14 mouse cellular contexts compared by ENCODE assay signal in genomic region chr2:159422281-159422937, GRCm38 (mm10).
DNase-seq lines count a peak whose midpoint lies in the region; ATAC-seq lines count a peak whose summit lies in the region.
"Had no signal": no experiment of that assay in that cellular context is flagged by ENCODE, and none has a peak within 500 bp of the region (broad histone marks: within the 10 kb centered on the region; RNA-seq: fewer than 3 reads in every experiment).

No protein-coding gene starts in this region.

- no peak overlapping the region for H3K9ac ChIP-seq in hindbrain, embryonic 12.5 days
- H3K9ac ChIP-seq: forebrain, embryonic 13.5 days; limb, embryonic 12.5 days had no signal

- H3K27me3 ChIP-seq in hindbrain, embryonic 10.5 days (ENCODE audit: insufficient read depth, poor library complexity, severe bottlenecking), result no peaks in the 10 kb centered on the region
- H3K27me3 ChIP-seq in hindbrain, embryonic 12.5 days, result no peaks in the 10 kb centered on the region
- H3K27me3 ChIP-seq: forebrain, embryonic 13.5 days had no signal

- WGBS in hindbrain, embryonic 10.5 days, result 32% methylated on average over 7 of the region's 7 CpGs
- 35% methylated on average over 7 of the region's 7 CpGs for WGBS in hindbrain, embryonic 12.5 days

- H3K36me3 ChIP-seq in hindbrain, embryonic 10.5 days, result no peaks in the 10 kb centered on the region
- no peaks in the 10 kb centered on the region for H3K36me3 ChIP-seq in hindbrain, embryonic 12.5 days
- H3K36me3 ChIP-seq: limb, embryonic 12.5 days had no signal

- H3K9me3 ChIP-seq in hindbrain, embryonic 10.5 days, result no peaks in the 10 kb centered on the region
- no peaks in the 10 kb centered on the region for H3K9me3 ChIP-seq in hindbrain, embryonic 12.5 days (replicated peaks)
- H3K9me3 ChIP-seq: forebrain, embryonic 13.5 days; limb, embryonic 12.5 days had no signal

- intact Hi-C loops in heart, postnatal 36 days (cut with DNase I), result no loop called here

- no peak for ATAC-seq in hindbrain, embryonic 12.5 days (ENCODE audit: low FRiP score)
- ATAC-seq: CD4-positive, CD25-positive, alpha-beta regulatory T cell, adult 4 months; forebrain, embryonic 13.5 days had no signal

- H3K4me3 ChIP-seq in hindbrain, embryonic 10.5 days, result no peak overlapping the region
- H3K4me3 ChIP-seq in hindbrain, embryonic 12.5 days, result no peak overlapping the region
- H3K4me3 ChIP-seq: forebrain, embryonic 13.5 days; layer of hippocampus, adult 2 months; limb, embryonic 12.5 days had no signal

- peak; percentile 24 for DNase-seq in hindbrain, embryonic 10.5 days (ENCODE audit: low spot score)
- peak; percentile 12 for DNase-seq in adipocyte (ENCODE audit: low spot score)
- peak; percentile 58 for DNase-seq in forelimb bud, embryonic 11.5 days (ENCODE audit: low read depth, low spot score)
- peak; percentile 34 to 54 for DNase-seq in heart, postnatal 36 days
- DNase-seq in frontal cortex, adult 2 months (ENCODE audit: extremely low spot score in 1 of 2, low spot score in 1 of 2), result no peak
- no peak for DNase-seq in frontal cortex, postnatal 14 days (ENCODE audit: low spot score in 2 of 2)
- no peak for DNase-seq in cerebellum, adult 11 months
- DNase-seq: right cerebral cortex, postnatal 14 days had no signal

- peaks cover 16% of the 10 kb centered on the region; the same call in 1 of the 2 replicates for H3K4me1 ChIP-seq in hindbrain, embryonic 10.5 days (replicated peaks)
- peaks cover 4% of the 10 kb centered on the region for H3K4me1 ChIP-seq in hindbrain, embryonic 12.5 days

- no peak overlapping the region for H3K4me2 ChIP-seq in hindbrain, embryonic 12.5 days (replicated peaks)
- H3K4me2 ChIP-seq: forebrain, embryonic 13.5 days; limb, embryonic 12.5 days had no signal

- no peak overlapping the region for H3K27ac ChIP-seq in hindbrain, embryonic 10.5 days
- H3K27ac ChIP-seq in hindbrain, embryonic 12.5 days, result no peak overlapping the region
- H3K27ac ChIP-seq: forebrain, embryonic 13.5 days; layer of hippocampus, adult 2 months; limb, embryonic 12.5 days; stomach, postnatal 0 days had no signal

Comparison
In these comparisons a context has a peak if more than half of its experiments do, and no peak if none do; other contexts are left out.
1. DNase-seq: peak in hindbrain, embryonic 10.5 days (single experiment), adipocyte (single experiment), forelimb bud, embryonic 11.5 days (single experiment) and heart, postnatal 36 days (2 of 2); none in frontal cortex, adult 2 months (0 of 2), frontal cortex, postnatal 14 days (0 of 2) and cerebellum, adult 11 months (single experiment).